8 mouse cellular contexts compared by ENCODE assay signal in the genomic region with DNA sequence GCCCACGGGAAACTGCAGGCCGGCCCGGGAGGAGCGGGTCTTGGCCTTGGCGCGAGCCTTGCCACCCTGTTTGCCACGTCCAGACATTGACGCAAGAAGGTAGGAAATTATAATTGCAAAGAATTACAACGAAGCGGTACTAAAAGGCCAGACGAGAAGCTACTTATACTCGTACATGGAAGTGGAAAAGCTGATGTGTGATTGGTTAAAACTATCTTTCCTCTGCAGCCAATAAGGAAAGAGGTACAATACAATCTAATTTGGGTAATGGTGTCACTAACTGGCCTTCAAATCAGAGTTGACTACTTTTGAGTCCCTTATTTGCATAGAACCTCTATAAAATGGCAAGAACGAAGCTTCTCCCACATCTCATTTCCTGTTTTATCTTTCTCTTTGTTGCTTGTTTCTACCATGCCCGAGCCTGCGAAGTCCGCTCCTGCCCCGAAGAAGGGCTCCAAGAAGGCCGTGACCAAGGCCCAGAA. TPM values are rescaled to one million over a fixed set of nuclear protein-coding genes. Genes with fewer than 3 reads are reported as not detected.
DNase-seq lines count a peak whose midpoint lies in the region; ATAC-seq and TF ChIP-seq lines count a peak whose summit lies in the region.

A gene (minus strand): TSS at position 199 of the 482 bp plus-strand sequence.
A gene (plus strand): TSS at position 375 of the 482 bp plus-strand sequence.

- H3K27me3 ChIP-seq in forebrain, embryonic 15.5 days, result no peaks in the 10 kb centered on the region
- no peaks in the 10 kb centered on the region for H3K27me3 ChIP-seq in lung, embryonic 14.5 days (ENCODE audit: insufficient read depth, low read length)

- peak within 1 kb of the TSS; percentile 69 for H3K9ac ChIP-seq in forebrain, embryonic 15.5 days (replicated peaks)
- peak within 1 kb of the TSS; percentile 82 for H3K9ac ChIP-seq in lung, embryonic 14.5 days

- H3K9me3 ChIP-seq in forebrain, embryonic 15.5 days, result no peaks in the 10 kb centered on the region
- H3K9me3 ChIP-seq in lung, embryonic 14.5 days (ENCODE audit: low read depth, low read length), result no peaks in the 10 kb centered on the region

- peak within 1 kb of the TSS; percentile 64 for H3K4me2 ChIP-seq in forebrain, embryonic 15.5 days (replicated peaks)
- H3K4me2 ChIP-seq in lung, embryonic 14.5 days, result peak within 1 kb of the TSS; percentile 87

- no peaks in the 10 kb centered on the region for H3K36me3 ChIP-seq in forebrain, embryonic 15.5 days
- no peaks in the 10 kb centered on the region for H3K36me3 ChIP-seq in lung, embryonic 14.5 days (ENCODE audit: insufficient read depth)

- peak; percentile 84 for DNase-seq in NIH3T3 (ENCODE audit: low read depth)
- peak; percentile 60 for DNase-seq in cerebellum, adult 11-12 months
- DNase-seq in heart, postnatal 4 days, result peak; percentile 63
- peak; percentile 88 for DNase-seq in layer of hippocampus, adult 9-10 months (ENCODE audit: low spot score)
- peak; percentile 94 for DNase-seq in lung, embryonic 14.5 days
- DNase-seq in retina, adult 2 months (ENCODE audit: low read depth, low spot score), result peak; percentile 80
- peak; percentile 79 for DNase-seq in thymus, postnatal 14 days

- peak; percentile 93 for ATAC-seq in forebrain, embryonic 15.5 days (replicated peaks)
- peak; percentile 89 for ATAC-seq in lung, embryonic 14.5 days (ENCODE audit: insufficient read depth)

- peaks cover 25% of the 10 kb centered on the region for H3K4me1 ChIP-seq in forebrain, embryonic 15.5 days
- H3K4me1 ChIP-seq in lung, embryonic 14.5 days (ENCODE audit: insufficient read depth), result no peaks in the 10 kb centered on the region

- peak within 1 kb of the TSS; percentile 50 for H3K4me3 ChIP-seq in forebrain, embryonic 15.5 days
- H3K4me3 ChIP-seq in lung, embryonic 14.5 days (ENCODE audit: low read depth, low read length), result peak within 1 kb of the TSS; percentile 45

- TF ChIP-seq CTCF in lung, embryonic 14.5 days (IDR thresholded peaks at IDR 0.05; ENCODE audit: low read depth), result no peak

- H3K27ac ChIP-seq in forebrain, embryonic 15.5 days (replicated peaks), result peak within 1 kb of the TSS; percentile 97
- H3K27ac ChIP-seq in lung, embryonic 14.5 days (ENCODE audit: low read depth), result peak within 1 kb of the TSS; percentile 99

- WGBS in forebrain, embryonic 15.5 days, result under 1% methylated on average over 18 of the region's 18 CpGs
- 0% methylated on average over 18 of the region's 18 CpGs for whole genome bisulfite sequencing in lung, embryonic 14.5 days

RNA-seq across cellular contexts. Expression of the first gene that starts in this region (rescaled TPM):
- 48.1 and 55.0 TPM in 2 replicates for polyA plus RNA-seq in forebrain, embryonic 15.5 days (2015; fragmentation: Nextera tagmentation; extraction: Ambion mirVana)
- total RNA-seq in heart, postnatal 4 days (2021), result 10 to 100 TPM; 77.0 to 85.3 TPM
- polyA plus RNA-seq in lung, embryonic 14.5 days (2014; fragmentation: Nextera tagmentation; extraction: Ambion mirVana), result 164 and 166 TPM in 2 replicates

RNA-seq across cellular contexts. Expression of the second gene that starts in this region (rescaled TPM):
- 4.7 and 5.6 TPM in 2 replicates for polyA plus RNA-seq in forebrain, embryonic 15.5 days (2015; fragmentation: Nextera tagmentation; extraction: Ambion mirVana)
- 100 to 1,000 TPM; 624 to 645 TPM for total RNA-seq in heart, postnatal 4 days (2021)
- 14.9 TPM in 2 replicates for polyA plus RNA-seq in lung, embryonic 14.5 days (2014; fragmentation: Nextera tagmentation; extraction: Ambion mirVana)

Comparison
In these comparisons a context has a peak if more than half of its experiments do, and no peak if none do; other contexts are left out.
1. Peak in every context shown above with its lines: DNase-seq, ATAC-seq, H3K4me3 ChIP-seq and H3K27ac ChIP-seq.